Mouse (Mus musculus) neural tube, embryonic 11.5 days (tissue): ENCODE measurements around the gene Fam199x. TPM values are rescaled to one million over a fixed set of nuclear protein-coding genes. Genes with fewer than 3 reads are reported as not detected.
A peak's percentile ranks its signal among the peaks of the same experiment; 100 is the strongest.

Experiments used
- ATAC-seq: fragments of 200-750 bp; cut with Nextera tagmentation; 2 replicates; pipeline ENCODE4 v1.8.0; 2017; ENCODE audit warnings: moderate number of reproducible peaks, mild to moderate bottlenecking, moderate TSS enrichment, moderate library complexity; ENCODE audit not compliant: insufficient read depth, low FRiP score, low TSS enrichment
- DNase-seq: peaks from one replicate; pipeline ENCODE4 v3.0.0-alpha.2; 2015; ENCODE audit warnings: low spot score
- H3K27ac ChIP-seq: fragments of 300-500 bp; sonication (generic); 2 replicates; pipeline ENCODE4 v1.5.1; 2014; ENCODE audit warnings: low read depth, mild to moderate bottlenecking, low read length
- H3K27me3 ChIP-seq: fragments of 300-500 bp; sonication (generic); 2 replicates; pipeline ENCODE4 v1.6.1; 2014; ENCODE audit warnings: mild to moderate bottlenecking, low read length, mixed read lengths; ENCODE audit not compliant: control insufficient read depth, insufficient read depth
- H3K36me3 ChIP-seq: fragments of 300-500 bp; sonication (generic); 2 replicates; pipeline ENCODE4 v1.6.1; 2014; ENCODE audit warnings: mild to moderate bottlenecking, low read length, moderate library complexity, mixed read lengths; ENCODE audit not compliant: control insufficient read depth, insufficient read depth
- H3K4me1 ChIP-seq: fragments of 300-500 bp; sonication (generic); 2 replicates; pipeline ENCODE4 v1.6.1; 2014; ENCODE audit warnings: low read length, mixed read lengths; ENCODE audit not compliant: control insufficient read depth, insufficient read depth
- H3K4me2 ChIP-seq: fragments of 300-500 bp; sonication (generic); 2 replicates; pipeline ENCODE4 v1.6.1; 2014; ENCODE audit warnings: low read depth, mild to moderate bottlenecking, moderate library complexity
- H3K4me3 ChIP-seq: fragments of 300-500 bp; sonication (generic); 2 replicates; pipeline ENCODE4 v1.5.1; 2014; ENCODE audit warnings: low read depth, low read length
- H3K9ac ChIP-seq: fragments of 300-500 bp; sonication (generic); 2 replicates; pipeline ENCODE4 v1.6.1; 2014; ENCODE audit warnings: mild to moderate bottlenecking, low read length
- H3K9me3 ChIP-seq: fragments of 300-500 bp; sonication (generic); 2 replicates; pipeline ENCODE4 v1.6.1; 2016; ENCODE audit warnings: low read length; ENCODE audit not compliant: control insufficient read depth
- WGBS: fragments of 180-500 bp; shearing (Covaris S2); extraction: QIAGEN DNeasy Blood & Tissue Kit; methylation state at CpG from one replicate; pipeline ENCODE4 v1.1.7; 2014; 5-methylcytosine and 5-hydroxymethylcytosine counted together
- polyA plus RNA-seq: library from polyadenylated mRNA; unstranded; fragments of >200 nt; fragmentation: Nextera tagmentation; extraction: Ambion mirVana; gene quantifications from 2 replicates; pipeline ENCODE4 v1.2.1, GENCODE M21; 2014

Gene Fam199x
- polyA plus RNA-seq: 12.5 and 12.7 TPM in 2 replicates

DNA sequence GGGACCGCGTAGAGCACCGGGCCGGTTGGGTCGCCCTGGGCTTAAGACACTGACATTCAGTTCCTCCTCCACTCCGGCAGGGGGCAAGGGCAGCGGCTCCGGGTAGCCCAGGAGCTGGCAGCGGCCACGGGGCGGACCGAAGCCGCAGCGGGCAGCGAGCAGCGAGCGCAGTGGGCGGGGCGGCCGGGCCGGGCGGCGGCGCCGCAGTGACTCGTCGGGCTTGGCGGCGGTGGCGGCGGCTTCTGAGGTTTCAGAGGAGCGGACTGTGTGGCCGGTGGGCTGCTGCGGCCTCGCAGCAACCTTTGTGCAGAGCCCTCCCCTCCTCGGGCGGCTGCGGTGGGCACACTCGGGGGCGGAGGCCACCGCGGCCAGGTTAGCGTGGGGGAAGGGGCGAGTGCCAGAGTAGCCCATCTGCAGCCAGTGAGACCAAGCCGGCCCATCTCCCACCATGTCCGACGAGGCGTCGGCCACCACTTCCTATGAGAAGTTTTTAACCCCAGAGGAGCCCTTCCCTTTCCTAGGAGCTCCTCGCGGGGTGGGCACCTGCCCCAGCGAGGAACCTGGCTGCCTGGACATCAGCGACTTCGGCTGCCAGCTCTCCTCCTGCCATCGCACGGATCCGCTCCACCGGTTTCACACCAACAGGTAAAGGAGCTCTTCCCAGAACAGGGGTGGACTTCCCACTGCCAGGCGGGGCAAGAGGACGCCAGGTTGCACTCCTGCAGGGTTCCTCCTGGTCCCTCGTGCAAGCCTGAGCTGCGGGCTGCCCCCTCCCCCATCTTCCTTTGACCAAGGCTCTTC is at the start of gene Fam199x:
Gene Fam199x (plus strand): TSS at position 170 of the 801 bp plus-strand sequence.
- peak within 1 kb of the TSS; percentile 56 for H3K4me2 ChIP-seq
- DNase-seq (peak; percentile 81), ATAC-seq (peak; percentile 94)
- H3K9me3 ChIP-seq: no peaks in the 10 kb centered on the region
- peak within 1 kb of the TSS; percentile 62 for H3K9ac ChIP-seq
- no peaks in the 10 kb centered on the region for H3K36me3 ChIP-seq
- H3K4me3 ChIP-seq: peak within 1 kb of the TSS; percentile 60
- 0 out of 2 replicates have a peak, but pooled peaks cover 4% of the 10 kb centered on the region for H3K27me3 ChIP-seq
- 18% methylated on average over 21 of the region's 62 CpGs for WGBS
- H3K4me1 ChIP-seq: no peaks in the 10 kb centered on the region
- H3K27ac ChIP-seq: no peak within 1 kb of the TSS

- Histone ChIP-seq H3K4me3 (no peak overlapping the region), H3K36me3 (no peaks in the 10 kb centered on the region), H3K9me3 (no peaks in the 10 kb centered on the region), H3K27me3 (no peaks in the 10 kb centered on the region), H3K27ac (no peak overlapping the region), H3K9ac (no peak overlapping the region), H3K4me1 (no peaks in the 10 kb centered on the region), H3K4me2 (no peak overlapping the region)
- peak; percentile 38 for DNase-seq
- ATAC-seq: no peak
- 57% methylated on average over 6 of the region's 6 CpGs for WGBS
Observed at GRCm38 (mm10) chrX:137015099-137015709, 34.2 kb upstream of the Fam199x start.

DNA sequence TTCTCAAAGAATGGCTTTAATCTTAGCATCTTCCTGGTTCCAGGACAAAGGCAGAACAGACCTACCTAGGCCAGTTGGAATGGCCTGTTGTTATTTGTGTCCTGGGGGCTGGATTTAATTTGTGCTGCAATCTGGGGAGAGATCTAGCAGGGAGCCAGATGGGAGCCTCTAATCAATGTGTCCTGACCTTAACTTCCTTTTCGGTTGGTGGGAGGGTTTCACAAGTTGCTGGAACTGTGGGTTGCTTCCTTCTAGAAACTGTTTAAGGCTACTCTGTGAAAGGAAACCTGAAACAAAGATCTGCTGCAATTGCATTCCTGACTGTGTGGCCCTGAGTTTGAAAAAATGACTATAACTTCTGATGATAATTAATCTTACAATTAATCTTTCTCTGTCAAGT is 31.7 kb upstream of the Fam199x start:
- no peak overlapping the region for H3K27ac ChIP-seq
- no peak overlapping the region for H3K4me3 ChIP-seq
- no peak overlapping the region for H3K4me2 ChIP-seq
- H3K9ac ChIP-seq: no peak overlapping the region
- H3K9me3 ChIP-seq: no peaks in the 10 kb centered on the region
- H3K27me3 ChIP-seq: no peaks in the 10 kb centered on the region
- DNase-seq (no peak), ATAC-seq (no peak)
- H3K4me1 ChIP-seq: no peaks in the 10 kb centered on the region
- WGBS: 83% methylated on average over 1 of the region's 1 CpGs
- H3K36me3 ChIP-seq: no peaks in the 10 kb centered on the region

GRCm38 (mm10) chrX:137019310-137019709 is 30.1 kb upstream of the Fam199x start:
- H3K27me3 ChIP-seq: no peaks in the 10 kb centered on the region
- no peak for ATAC-seq
- no peaks in the 10 kb centered on the region for H3K4me1 ChIP-seq
- H3K9me3 ChIP-seq: no peaks in the 10 kb centered on the region
- H3K27ac ChIP-seq: no peak overlapping the region
- H3K9ac ChIP-seq: no peak overlapping the region
- H3K36me3 ChIP-seq: no peaks in the 10 kb centered on the region
- H3K4me2 ChIP-seq: no peak overlapping the region
- 33% methylated on average over 1 of the region's 1 CpGs for WGBS
- no peak overlapping the region for H3K4me3 ChIP-seq
- peak; percentile 60 for DNase-seq

GRCm38 (mm10) chrX:137030916-137031315 is 18.5 kb upstream of the Fam199x start:
- Histone ChIP-seq H3K27ac (no peak overlapping the region), H3K4me2 (no peak overlapping the region), H3K27me3 (no peaks in the 10 kb centered on the region), H3K9me3 (no peaks in the 10 kb centered on the region), H3K36me3 (no peaks in the 10 kb centered on the region), H3K4me3 (no peak overlapping the region), H3K9ac (no peak overlapping the region), H3K4me1 (no peaks in the 10 kb centered on the region)
- ATAC-seq (no peak), DNase-seq (no peak)
- 94% methylated on average over 8 of the region's 8 CpGs for WGBS

GRCm38 (mm10) chrX:137031726-137032125 is 17.7 kb upstream of the Fam199x start:
- DNase-seq (no peak), ATAC-seq (no peak)
- no peaks in the 10 kb centered on the region for H3K9me3 ChIP-seq
- H3K4me2 ChIP-seq: no peak overlapping the region
- no peak overlapping the region for H3K4me3 ChIP-seq
- H3K27me3 ChIP-seq: no peaks in the 10 kb centered on the region
- no peak overlapping the region for H3K9ac ChIP-seq
- 87% methylated on average over 5 of the region's 5 CpGs for WGBS
- no peak overlapping the region for H3K27ac ChIP-seq
- no peaks in the 10 kb centered on the region for H3K4me1 ChIP-seq
- H3K36me3 ChIP-seq: no peaks in the 10 kb centered on the region

- WGBS: 78% methylated on average over 4 of the region's 4 CpGs
Observed at GRCm38 (mm10) chrX:137034322-137034721, 15.1 kb upstream of the Fam199x start.

GRCm38 (mm10) chrX:137037470-137037999 is 11.9 kb upstream of the Fam199x start:
- peak overlapping the region; percentile 46 for H3K4me3 ChIP-seq
- H3K4me2 ChIP-seq: peak overlapping the region; percentile 52
- no peaks in the 10 kb centered on the region for H3K4me1 ChIP-seq
- H3K36me3 ChIP-seq: no peaks in the 10 kb centered on the region
- no peaks in the 10 kb centered on the region for H3K27me3 ChIP-seq
- no peaks in the 10 kb centered on the region for H3K9me3 ChIP-seq
- ATAC-seq (peak; percentile 28; the same call in 1 of the 2 replicates), DNase-seq (no peak)
- no peak overlapping the region for H3K27ac ChIP-seq
- H3K9ac ChIP-seq: peak overlapping the region; percentile 29; the same call in 1 of the 2 replicates
- WGBS: 17% methylated on average over 12 of the region's 12 CpGs

More at GRCm38 (mm10) chrX:137034322-137034721, 15.1 kb upstream of the Fam199x start:
- ATAC-seq: no peak
- no peaks in the 10 kb centered on the region for H3K4me1 ChIP-seq
- no peak for DNase-seq
- no peaks in the 10 kb centered on the region for H3K27me3 ChIP-seq
- H3K4me3 ChIP-seq: no peak overlapping the region
- H3K9me3 ChIP-seq: no peaks in the 10 kb centered on the region
- no peaks in the 10 kb centered on the region for H3K36me3 ChIP-seq
- H3K27ac ChIP-seq: no peak overlapping the region
- H3K4me2 ChIP-seq: no peak overlapping the region
- no peak overlapping the region for H3K9ac ChIP-seq
